Mouse (Mus musculus) bone marrow macrophage, adult 2 months (primary cell): ENCODE data around the gene Stra6.

Experiments used
- CTCF ChIP-seq: IDR thresholded peaks from 2 replicates; pipeline ENCODE4 v1.5.1; 2012; ENCODE audit warnings: low read depth, mild to moderate bottlenecking, low read length, moderate library complexity
- POLR2A ChIP-seq: IDR thresholded peaks from 2 replicates; pipeline ENCODE4 v1.6.1; 2012; ENCODE audit warnings: mild to moderate bottlenecking, low read depth, low read length, borderline replicate concordance

DNA sequence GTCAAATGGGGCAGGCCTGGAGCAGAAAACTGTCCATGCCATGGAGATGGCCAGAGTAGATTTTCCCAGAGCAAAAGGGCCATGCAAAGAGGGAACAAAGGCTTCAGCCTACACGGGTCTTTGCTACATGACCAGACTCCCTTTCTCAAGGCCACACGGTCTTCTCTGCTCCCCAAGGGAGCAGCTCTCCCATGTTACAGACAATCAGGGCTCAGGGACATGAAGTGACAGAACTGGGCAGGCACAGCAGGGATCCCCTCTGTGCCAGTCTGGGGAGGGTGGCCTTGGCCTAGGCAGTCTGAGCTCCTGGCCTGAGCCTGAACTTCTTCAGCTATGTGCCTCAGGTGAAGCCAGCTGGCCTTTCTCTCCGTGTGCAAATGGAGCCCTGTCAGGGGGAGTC, 10.0 kb upstream of the Stra6 start:
- TF ChIP-seq POLR2A, result no peak
- no peak for TF ChIP-seq CTCF
